Mouse (Mus musculus): ENCODE measurements around the gene Ttc29. TPM values are rescaled to one million over a fixed set of nuclear protein-coding genes. Genes with fewer than 3 reads are reported as not detected.

Ttc29 gene
- polyA plus RNA-seq, 1 experiment, result not detected

GRCm38 (mm10) chr8:78214645-78215044 lies 1.5 kb downstream of the Ttc29 start:
- Histone ChIP-seq H3K4me1 (replicated peaks; ENCODE audit: control insufficient read depth, insufficient read depth, low read length) (no peaks in the 10 kb centered on the region), H3K27me3 (ENCODE audit: control insufficient read depth, insufficient read depth, low read length) (no peaks in the 10 kb centered on the region), H3K27ac (ENCODE audit: control insufficient read depth, insufficient read depth, low read length) (no peak overlapping the region), H3K36me3 (ENCODE audit: control insufficient read depth, insufficient read depth, low read length) (no peaks in the 10 kb centered on the region), H3K4me3 (ENCODE audit: control insufficient read depth, insufficient read depth, low read length) (no peak overlapping the region)
- TF ChIP-seq POLR2A (IDR thresholded peaks at IDR 0.05; ENCODE audit: control insufficient read depth, extremely low read depth, insufficient read depth, low read length, poor library complexity), result no peak
- no peak for TF ChIP-seq CTCF (IDR thresholded peaks at IDR 0.05; ENCODE audit: borderline replicate concordance, control insufficient read depth, extremely low read depth, insufficient read depth, low read length, poor library complexity)
- 43% methylated on average over 3 of the region's 3 CpGs for WGBS
- DNase-seq, result no peak

- WGBS, result 80% methylated on average over 4 of the region's 4 CpGs
- Histone ChIP-seq H3K27me3 (ENCODE audit: control insufficient read depth, insufficient read depth, low read length) (no peaks in the 10 kb centered on the region), H3K36me3 (ENCODE audit: control insufficient read depth, insufficient read depth, low read length) (no peaks in the 10 kb centered on the region), H3K27ac (ENCODE audit: control insufficient read depth, insufficient read depth, low read length) (no peak overlapping the region), H3K4me3 (ENCODE audit: control insufficient read depth, insufficient read depth, low read length) (no peak overlapping the region), H3K4me1 (replicated peaks; ENCODE audit: control insufficient read depth, insufficient read depth, low read length) (no peaks in the 10 kb centered on the region)
- DNase-seq, result no peak
- no peak for TF ChIP-seq POLR2A (IDR thresholded peaks at IDR 0.05; ENCODE audit: control insufficient read depth, extremely low read depth, insufficient read depth, low read length, poor library complexity)
- TF ChIP-seq CTCF (IDR thresholded peaks at IDR 0.05; ENCODE audit: borderline replicate concordance, control insufficient read depth, extremely low read depth, insufficient read depth, low read length, poor library complexity), result no peak
Measured at GRCm38 (mm10) chr8:78226087-78226486, 13.0 kb downstream of the Ttc29 start.

GRCm38 (mm10) chr8:78230721-78231120 lies 17.6 kb downstream of the Ttc29 start:
- Histone ChIP-seq H3K4me3 (ENCODE audit: control insufficient read depth, insufficient read depth, low read length) (no peak overlapping the region), H3K27me3 (ENCODE audit: control insufficient read depth, insufficient read depth, low read length) (no peaks in the 10 kb centered on the region), H3K27ac (ENCODE audit: control insufficient read depth, insufficient read depth, low read length) (no peak overlapping the region), H3K4me1 (replicated peaks; ENCODE audit: control insufficient read depth, insufficient read depth, low read length) (no peaks in the 10 kb centered on the region), H3K36me3 (ENCODE audit: control insufficient read depth, insufficient read depth, low read length) (no peaks in the 10 kb centered on the region)
- TF ChIP-seq CTCF (IDR thresholded peaks at IDR 0.05; ENCODE audit: borderline replicate concordance, control insufficient read depth, extremely low read depth, insufficient read depth, low read length, poor library complexity) (no peak), POLR2A (IDR thresholded peaks at IDR 0.05; ENCODE audit: control insufficient read depth, extremely low read depth, insufficient read depth, low read length, poor library complexity) (no peak)
- WGBS, result 88% methylated on average over 2 of the region's 2 CpGs
- no peak for DNase-seq

GRCm38 (mm10) chr8:78232870-78233707 lies 20.0 kb downstream of the Ttc29 start:
- Histone ChIP-seq H3K4me1 (replicated peaks; ENCODE audit: control insufficient read depth, insufficient read depth, low read length) (no peaks in the 10 kb centered on the region), H3K27me3 (ENCODE audit: control insufficient read depth, insufficient read depth, low read length) (no peaks in the 10 kb centered on the region), H3K27ac (ENCODE audit: control insufficient read depth, insufficient read depth, low read length) (no peak overlapping the region), H3K36me3 (ENCODE audit: control insufficient read depth, insufficient read depth, low read length) (no peaks in the 10 kb centered on the region), H3K4me3 (ENCODE audit: control insufficient read depth, insufficient read depth, low read length) (no peak overlapping the region)
- TF ChIP-seq POLR2A (IDR thresholded peaks at IDR 0.05; ENCODE audit: control insufficient read depth, extremely low read depth, insufficient read depth, low read length, poor library complexity), result no peak
- no peak for TF ChIP-seq CTCF (IDR thresholded peaks at IDR 0.05; ENCODE audit: borderline replicate concordance, control insufficient read depth, extremely low read depth, insufficient read depth, low read length, poor library complexity)
- WGBS, result 90% methylated on average over 14 of the region's 14 CpGs
- no peak for DNase-seq

GRCm38 (mm10) chr8:78233708-78234201 lies 20.7 kb downstream of the Ttc29 start:
- H3K27me3 ChIP-seq (ENCODE audit: control insufficient read depth, insufficient read depth, low read length), result no peaks in the 10 kb centered on the region
- H3K4me3 ChIP-seq (ENCODE audit: control insufficient read depth, insufficient read depth, low read length), result no peak overlapping the region
- no peak for DNase-seq
- no peaks in the 10 kb centered on the region for H3K36me3 ChIP-seq (ENCODE audit: control insufficient read depth, insufficient read depth, low read length)
- H3K27ac ChIP-seq (ENCODE audit: control insufficient read depth, insufficient read depth, low read length), result no peak overlapping the region
- TF ChIP-seq CTCF (IDR thresholded peaks at IDR 0.05; ENCODE audit: borderline replicate concordance, control insufficient read depth, extremely low read depth, insufficient read depth, low read length, poor library complexity), result no peak
- TF ChIP-seq POLR2A (IDR thresholded peaks at IDR 0.05; ENCODE audit: control insufficient read depth, extremely low read depth, insufficient read depth, low read length, poor library complexity), result no peak
- no peaks in the 10 kb centered on the region for H3K4me1 ChIP-seq (replicated peaks; ENCODE audit: control insufficient read depth, insufficient read depth, low read length)
- 96% methylated on average over 7 of the region's 7 CpGs for WGBS

GRCm38 (mm10) chr8:78237972-78238675 lies 25.0 kb downstream of the Ttc29 start:
- H3K27ac ChIP-seq (ENCODE audit: control insufficient read depth, insufficient read depth, low read length), result no peak overlapping the region
- H3K36me3 ChIP-seq (ENCODE audit: control insufficient read depth, insufficient read depth, low read length), result no peaks in the 10 kb centered on the region
- H3K27me3 ChIP-seq (ENCODE audit: control insufficient read depth, insufficient read depth, low read length), result no peaks in the 10 kb centered on the region
- 54% methylated on average over 6 of the region's 6 CpGs for WGBS
- H3K4me3 ChIP-seq (ENCODE audit: control insufficient read depth, insufficient read depth, low read length), result no peak overlapping the region
- H3K4me1 ChIP-seq (replicated peaks; ENCODE audit: control insufficient read depth, insufficient read depth, low read length), result no peaks in the 10 kb centered on the region
- TF ChIP-seq CTCF (IDR thresholded peaks at IDR 0.05; ENCODE audit: borderline replicate concordance, control insufficient read depth, extremely low read depth, insufficient read depth, low read length, poor library complexity) (no peak), POLR2A (IDR thresholded peaks at IDR 0.05; ENCODE audit: control insufficient read depth, extremely low read depth, insufficient read depth, low read length, poor library complexity) (no peak)
- no peak for DNase-seq

Measured in thymus, adult 2 months (tissue).